Mouse (Mus musculus) forebrain, embryonic 12.5 days (tissue): ENCODE measurements around the gene Anks3. TPM values are rescaled to one million over a fixed set of nuclear protein-coding genes. Genes with fewer than 3 reads are reported as not detected.

Experiments used
- ATAC-seq: fragments of 200-750 bp; cut with Nextera tagmentation; 2 replicates; pipeline ENCODE4 v1.8.0; 2017; ENCODE audit warnings: moderate TSS enrichment; ENCODE audit not compliant: low FRiP score
- H3K27ac ChIP-seq: fragments of 300-500 bp; sonication (generic); 2 replicates; pipeline ENCODE4 v1.5.1; 2016; ENCODE audit warnings: mild to moderate bottlenecking
- H3K27me3 ChIP-seq: fragments of 300-500 bp; sonication (generic); 2 replicates; pipeline ENCODE4 v1.6.1; 2016; ENCODE audit warnings: mild to moderate bottlenecking
- H3K36me3 ChIP-seq: fragments of 300-500 bp; sonication (generic); replicated peaks from 2 replicates; pipeline ENCODE4 v1.6.1; 2016; ENCODE audit warnings: mild to moderate bottlenecking
- H3K4me1 ChIP-seq: fragments of 300-500 bp; sonication (generic); 2 replicates; pipeline ENCODE4 v1.6.1; 2016
- H3K4me2 ChIP-seq: fragments of 300-500 bp; sonication (generic); 2 replicates; pipeline ENCODE4 v1.6.1; 2016; ENCODE audit warnings: mild to moderate bottlenecking, moderate library complexity
- H3K4me3 ChIP-seq: fragments of 300-500 bp; sonication (generic); replicated peaks from 2 replicates; pipeline ENCODE4 v1.5.1; 2016; ENCODE audit warnings: mild to moderate bottlenecking
- H3K9ac ChIP-seq: fragments of 300-500 bp; sonication (generic); 2 replicates; pipeline ENCODE4 v1.6.1; 2016; ENCODE audit warnings: mild to moderate bottlenecking
- H3K9me3 ChIP-seq: fragments of 300-500 bp; sonication (generic); 2 replicates; pipeline ENCODE4 v1.6.1; 2016
- WGBS: fragments of 180-500 bp; shearing (Covaris S2); methylation state at CpG from one replicate; pipeline ENCODE4 v1.1.7; 2016; 5-methylcytosine and 5-hydroxymethylcytosine counted together
- polyA plus RNA-seq: library from polyadenylated mRNA; unstranded; fragments of >200 nt; fragmentation: Nextera tagmentation; extraction: Ambion mirVana; gene quantifications from 2 replicates; pipeline ENCODE4 v1.2.1, GENCODE M21; 2016

The Anks3 gene
- polyA plus RNA-seq, 1 experiment from 2014 or later, result 53.3 TPM

- no peaks in the 10 kb centered on the region for H3K27me3 ChIP-seq
- H3K4me1 ChIP-seq, result peaks cover 21% of the 10 kb centered on the region
- WGBS, result 40% methylated on average over 9 of the region's 9 CpGs
- H3K4me3 ChIP-seq, result peak overlapping the region; percentile 93
- ATAC-seq, result no peak
- H3K9ac ChIP-seq, result peak overlapping the region; percentile 83
- H3K27ac ChIP-seq, result no peak overlapping the region
- no peaks in the 10 kb centered on the region for H3K9me3 ChIP-seq
- H3K4me2 ChIP-seq, result peak overlapping the region; percentile 85
- H3K36me3 ChIP-seq, result peaks cover 8% of the 10 kb centered on the region; the same call in 1 of the 2 replicates
These were observed 659 bp downstream of the Anks3 start for GRCm38 (mm10) chr16:4963346-4963745.

DNA sequence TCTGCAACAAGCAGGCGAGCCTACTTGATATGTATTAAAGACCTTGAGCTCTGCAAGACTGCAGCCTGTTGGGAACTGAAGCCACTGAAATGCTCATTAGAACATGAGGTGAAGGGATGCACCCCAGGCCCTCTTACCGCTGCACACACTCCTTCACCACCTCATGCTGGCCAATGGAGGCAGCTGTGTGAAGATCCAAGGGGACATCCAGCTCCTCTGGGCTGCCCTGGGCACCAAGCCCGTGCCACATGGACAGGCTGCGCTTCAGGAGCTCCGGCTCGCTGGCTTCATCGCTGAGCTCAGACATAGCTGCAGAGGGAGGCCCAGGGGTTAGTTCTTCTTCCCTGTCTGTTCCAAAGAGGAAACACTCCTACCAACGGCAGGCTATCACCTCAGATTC, 3.7 kb downstream of the Anks3 start:
- Histone ChIP-seq H3K27ac (no peak overlapping the region), H3K36me3 (peaks cover 37% of the 10 kb centered on the region), H3K4me2 (no peak overlapping the region), H3K9me3 (no peaks in the 10 kb centered on the region), H3K9ac (no peak overlapping the region), H3K27me3 (no peaks in the 10 kb centered on the region), H3K4me1 (peaks cover 17% of the 10 kb centered on the region), H3K4me3 (no peak overlapping the region)
- ATAC-seq, result no peak
- 93% methylated on average over 8 of the region's 8 CpGs for WGBS

DNA sequence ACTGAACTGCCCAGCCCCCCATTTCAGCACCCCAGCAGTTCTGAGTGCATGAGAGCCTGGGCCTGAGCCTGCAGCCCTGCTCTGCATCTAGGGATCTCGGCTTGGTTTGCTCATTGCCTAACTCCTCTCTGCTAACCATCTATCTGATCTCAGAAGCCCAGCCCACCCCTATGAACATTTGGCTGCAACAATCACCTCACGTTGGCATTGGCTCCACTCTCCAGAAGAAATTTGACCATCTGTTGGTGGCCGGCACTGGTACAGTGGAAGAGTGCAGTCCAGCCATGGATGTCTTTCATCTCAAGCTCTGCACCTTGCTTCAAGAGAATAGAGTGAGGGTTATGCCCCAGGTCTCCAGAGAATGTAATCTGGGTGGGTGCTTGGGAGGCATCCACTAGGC, 6.6 kb downstream of the Anks3 start:
- Histone ChIP-seq H3K4me1 (peaks cover 2% of the 10 kb centered on the region), H3K27me3 (no peaks in the 10 kb centered on the region), H3K9ac (no peak overlapping the region), H3K4me2 (no peak overlapping the region), H3K9me3 (no peaks in the 10 kb centered on the region), H3K36me3 (peaks cover 64% of the 10 kb centered on the region), H3K27ac (no peak overlapping the region), H3K4me3 (no peak overlapping the region)
- 95% methylated on average over 3 of the region's 3 CpGs for WGBS
- ATAC-seq, result no peak

DNA sequence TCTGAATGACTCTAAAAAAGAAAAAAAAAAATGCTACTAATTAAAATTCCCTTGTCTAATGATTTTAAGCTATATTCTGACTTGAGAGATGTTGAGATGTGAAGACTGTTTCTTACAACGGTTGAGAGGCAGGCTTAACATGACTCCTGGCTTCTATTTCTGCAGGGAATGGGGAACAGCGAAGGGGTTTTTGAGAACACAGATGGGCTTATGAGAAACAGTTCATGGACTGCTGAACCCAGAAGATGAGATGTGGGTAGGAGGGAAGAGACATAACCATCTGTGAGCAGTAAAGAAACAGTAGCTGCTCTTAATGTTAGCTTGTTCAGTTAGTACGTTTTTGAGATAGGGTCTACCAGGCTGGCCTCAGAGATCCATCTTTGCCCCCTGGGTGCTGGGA, 7.4 kb downstream of the Anks3 start:
- H3K4me1 ChIP-seq, result no peaks in the 10 kb centered on the region
- H3K27ac ChIP-seq, result no peak overlapping the region
- H3K4me3 ChIP-seq, result no peak overlapping the region
- H3K9ac ChIP-seq, result no peak overlapping the region
- no peak for ATAC-seq
- H3K27me3 ChIP-seq, result no peaks in the 10 kb centered on the region
- WGBS, result 86% methylated on average over 3 of the region's 3 CpGs
- H3K9me3 ChIP-seq, result no peaks in the 10 kb centered on the region
- no peak overlapping the region for H3K4me2 ChIP-seq
- H3K36me3 ChIP-seq, result peaks cover 73% of the 10 kb centered on the region

DNA sequence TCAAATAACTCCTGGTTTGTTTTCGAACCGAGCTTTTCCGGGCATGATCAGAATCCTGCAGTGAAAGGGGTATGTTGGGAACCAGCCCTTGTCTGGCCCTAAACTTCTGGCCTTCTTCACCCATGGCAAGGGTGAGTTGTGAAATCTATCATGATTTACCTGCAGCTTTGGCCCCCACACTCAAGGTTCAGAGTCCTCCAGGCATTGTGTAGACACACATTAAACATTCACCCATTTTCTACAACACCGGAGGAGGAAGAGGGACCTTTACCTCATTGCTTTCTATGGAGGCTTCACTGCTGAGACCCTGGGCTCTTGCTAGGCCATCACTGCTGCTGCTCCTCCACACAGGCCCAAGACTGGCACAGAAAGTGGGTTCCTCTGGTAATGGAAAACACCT, 16.6 kb downstream of the Anks3 start:
- Histone ChIP-seq H3K4me2 (no peak overlapping the region), H3K4me3 (no peak overlapping the region), H3K9ac (no peak overlapping the region), H3K27ac (no peak overlapping the region), H3K9me3 (no peaks in the 10 kb centered on the region), H3K27me3 (no peaks in the 10 kb centered on the region), H3K36me3 (peaks cover 81% of the 10 kb centered on the region), H3K4me1 (no peaks in the 10 kb centered on the region)
- 87% methylated on average over 4 of the region's 4 CpGs for WGBS
- no peak for ATAC-seq

DNA sequence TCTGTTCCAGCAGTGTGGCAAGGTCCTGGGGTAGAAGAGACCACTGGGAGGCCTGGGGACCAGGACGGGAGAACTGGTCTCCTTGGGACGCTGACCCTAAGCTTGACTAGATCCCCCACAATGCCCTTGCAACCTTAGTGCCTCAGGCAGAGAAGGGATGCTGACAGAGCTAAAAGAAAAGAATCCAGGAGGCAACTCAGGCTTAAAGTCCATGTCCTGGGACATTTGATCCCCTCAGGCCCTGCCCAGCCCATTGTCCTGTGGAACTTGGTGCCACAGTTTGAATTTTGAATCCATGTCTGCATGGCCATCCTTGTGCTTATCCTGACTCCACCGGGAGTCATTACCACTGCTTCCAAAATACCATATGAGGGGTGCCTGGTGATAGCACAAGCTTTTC, 17.9 kb downstream of the Anks3 start:
- Histone ChIP-seq H3K4me1 (no peaks in the 10 kb centered on the region), H3K27ac (no peak overlapping the region), H3K4me2 (no peak overlapping the region), H3K9me3 (no peaks in the 10 kb centered on the region), H3K4me3 (no peak overlapping the region), H3K9ac (no peak overlapping the region), H3K36me3 (peaks cover 81% of the 10 kb centered on the region), H3K27me3 (no peaks in the 10 kb centered on the region)
- no peak for ATAC-seq
- 87% methylated on average over 3 of the region's 3 CpGs for WGBS

DNA sequence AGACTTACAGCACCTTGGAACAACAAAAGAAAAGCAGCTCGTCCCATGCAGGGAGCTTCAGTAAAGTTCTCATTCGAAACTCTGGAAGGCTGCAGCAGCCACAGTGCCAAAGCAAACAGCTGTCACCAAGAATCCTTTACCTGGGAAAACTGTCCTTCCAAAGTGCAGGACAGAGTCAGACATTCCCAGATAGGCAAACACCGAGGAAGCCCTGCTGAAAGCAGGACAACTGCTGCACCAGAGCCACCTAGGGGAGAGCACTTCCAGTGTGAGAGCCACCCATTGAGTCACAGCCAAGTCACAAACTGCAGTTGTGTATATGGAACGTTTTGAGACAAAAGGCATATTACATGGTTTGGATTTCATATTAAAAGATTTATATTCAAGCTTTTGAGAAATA, 18.6 kb downstream of the Anks3 start:
- Histone ChIP-seq H3K4me3 (no peak overlapping the region), H3K27me3 (no peaks in the 10 kb centered on the region), H3K36me3 (peaks cover 83% of the 10 kb centered on the region), H3K9ac (no peak overlapping the region), H3K9me3 (no peaks in the 10 kb centered on the region), H3K27ac (no peak overlapping the region), H3K4me2 (no peak overlapping the region), H3K4me1 (peaks cover 1% of the 10 kb centered on the region)
- no peak for ATAC-seq
- WGBS, result 83% methylated on average over 4 of the region's 4 CpGs

GRCm38 (mm10) chr16:4943431-4943830, 20.6 kb downstream of the Anks3 start:
- no peak overlapping the region for H3K27ac ChIP-seq
- no peak overlapping the region for H3K9ac ChIP-seq
- 91% methylated on average over 3 of the region's 3 CpGs for WGBS
- H3K4me1 ChIP-seq, result peaks cover 16% of the 10 kb centered on the region
- no peaks in the 10 kb centered on the region for H3K9me3 ChIP-seq
- ATAC-seq, result no peak
- H3K36me3 ChIP-seq, result peaks cover 76% of the 10 kb centered on the region
- no peak overlapping the region for H3K4me3 ChIP-seq
- no peak overlapping the region for H3K4me2 ChIP-seq
- H3K27me3 ChIP-seq, result no peaks in the 10 kb centered on the region

DNA sequence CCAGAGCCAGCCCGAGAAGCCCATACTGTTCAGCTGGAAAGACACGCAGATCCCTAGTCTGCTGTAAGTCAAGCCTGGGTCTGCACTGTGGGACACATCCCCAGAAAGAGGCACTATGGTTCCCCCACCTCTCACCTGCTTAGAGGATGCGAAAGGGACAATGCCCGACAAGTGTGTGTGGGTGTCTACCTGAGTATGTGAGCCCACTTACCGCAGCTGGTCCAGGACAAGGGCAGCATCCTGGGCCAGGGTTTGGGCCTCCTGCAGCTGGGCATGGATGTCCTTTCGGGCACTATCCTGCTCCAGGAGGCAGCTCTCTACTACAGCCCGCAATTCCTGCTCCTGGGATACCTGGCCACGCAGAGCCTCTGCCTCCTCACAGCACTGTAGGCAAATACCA, 21.1 kb downstream of the Anks3 start:
- WGBS, result 96% methylated on average over 8 of the region's 8 CpGs
- no peak for ATAC-seq
- Histone ChIP-seq H3K4me1 (peaks cover 19% of the 10 kb centered on the region), H3K27me3 (no peaks in the 10 kb centered on the region), H3K9ac (no peak overlapping the region), H3K4me3 (no peak overlapping the region), H3K36me3 (peaks cover 72% of the 10 kb centered on the region), H3K9me3 (no peaks in the 10 kb centered on the region), H3K4me2 (no peak overlapping the region), H3K27ac (no peak overlapping the region)

GRCm38 (mm10) chr16:4941016-4941415, 23.0 kb downstream of the Anks3 start:
- Histone ChIP-seq H3K27me3 (no peaks in the 10 kb centered on the region), H3K4me1 (peaks cover 19% of the 10 kb centered on the region), H3K9me3 (no peaks in the 10 kb centered on the region), H3K4me3 (no peak overlapping the region), H3K9ac (no peak overlapping the region), H3K36me3 (peaks cover 72% of the 10 kb centered on the region), H3K4me2 (no peak overlapping the region), H3K27ac (no peak overlapping the region)
- no peak for ATAC-seq

DNA sequence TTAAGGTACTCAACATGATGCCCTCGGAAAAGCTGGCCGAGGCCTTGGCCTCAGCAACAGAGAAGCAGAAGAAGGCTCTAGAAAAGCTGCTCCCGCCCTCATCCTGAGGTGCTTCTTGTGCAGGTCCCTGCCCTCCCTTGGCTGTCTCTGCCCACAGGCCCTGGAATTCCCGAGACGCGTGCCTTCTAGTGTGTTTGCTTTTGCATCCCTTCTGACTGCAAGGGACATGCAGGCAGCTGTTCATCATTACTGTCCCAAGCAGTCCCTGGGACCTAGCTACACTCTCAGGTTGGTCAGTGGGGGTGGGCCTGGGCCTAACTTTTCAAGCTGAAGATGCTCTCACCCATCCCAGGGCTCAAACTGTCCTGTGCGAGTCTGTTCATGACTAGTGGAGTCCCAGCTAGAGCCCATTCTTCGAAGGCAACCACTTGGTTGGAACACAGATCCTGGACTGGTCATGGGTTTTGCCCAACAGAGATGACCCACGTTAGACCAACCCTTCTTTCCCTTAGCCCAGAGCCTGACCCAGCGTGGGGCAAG, 23.6 kb downstream of the Anks3 start:
- Histone ChIP-seq H3K4me2 (peak overlapping the region; percentile 96), H3K27ac (no peak overlapping the region), H3K36me3 (peaks cover 73% of the 10 kb centered on the region), H3K4me3 (no peak overlapping the region), H3K4me1 (peaks cover 19% of the 10 kb centered on the region), H3K9me3 (no peaks in the 10 kb centered on the region), H3K27me3 (no peaks in the 10 kb centered on the region), H3K9ac (peak overlapping the region; percentile 90; the same call in 1 of the 2 replicates)
- no peak for ATAC-seq
- WGBS, result 90% methylated on average over 10 of the region's 10 CpGs

DNA sequence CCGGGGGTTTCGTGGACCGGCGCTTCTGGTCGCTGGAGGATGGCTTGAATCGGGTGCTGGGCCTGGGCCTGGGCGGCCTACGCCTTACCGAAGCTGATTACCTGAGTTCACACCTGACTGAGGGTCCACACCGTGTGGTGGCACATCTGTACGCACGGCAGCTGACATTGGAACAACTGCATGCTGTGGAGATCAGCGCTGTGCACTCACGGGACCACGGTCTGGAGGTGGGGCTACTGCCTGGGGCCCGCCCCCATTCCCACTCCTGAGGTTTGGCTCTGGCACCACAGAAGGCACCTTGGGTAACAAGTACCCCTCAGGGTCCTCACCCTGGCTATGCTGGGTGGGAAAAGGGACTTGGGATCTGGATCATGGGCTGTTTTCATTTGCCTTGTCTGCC, 24.6 kb downstream of the Anks3 start:
- H3K36me3 ChIP-seq, result peaks cover 78% of the 10 kb centered on the region
- peak overlapping the region; percentile 90 for H3K9ac ChIP-seq
- H3K4me1 ChIP-seq, result peaks cover 19% of the 10 kb centered on the region
- no peaks in the 10 kb centered on the region for H3K27me3 ChIP-seq
- H3K27ac ChIP-seq, result peak overlapping the region; percentile 76
- peak overlapping the region; percentile 96 for H3K4me2 ChIP-seq
- H3K9me3 ChIP-seq, result no peaks in the 10 kb centered on the region
- ATAC-seq, result peak; percentile 64
- peak overlapping the region; percentile 76 for H3K4me3 ChIP-seq
- 2% methylated on average over 16 of the region's 16 CpGs for WGBS

- Histone ChIP-seq H3K4me2 (peak overlapping the region; percentile 96), H3K4me1 (peaks cover 19% of the 10 kb centered on the region), H3K9ac (peak overlapping the region; percentile 90), H3K36me3 (peaks cover 79% of the 10 kb centered on the region), H3K4me3 (peak overlapping the region; percentile 76), H3K27me3 (no peaks in the 10 kb centered on the region), H3K27ac (peak overlapping the region; percentile 76), H3K9me3 (no peaks in the 10 kb centered on the region)
- ATAC-seq, result peak; percentile 96
- WGBS, result under 1% methylated on average over 28 of the region's 28 CpGs
These were observed 25.0 kb downstream of the Anks3 start for GRCm38 (mm10) chr16:4938989-4939388.
